In the genomic region with DNA sequence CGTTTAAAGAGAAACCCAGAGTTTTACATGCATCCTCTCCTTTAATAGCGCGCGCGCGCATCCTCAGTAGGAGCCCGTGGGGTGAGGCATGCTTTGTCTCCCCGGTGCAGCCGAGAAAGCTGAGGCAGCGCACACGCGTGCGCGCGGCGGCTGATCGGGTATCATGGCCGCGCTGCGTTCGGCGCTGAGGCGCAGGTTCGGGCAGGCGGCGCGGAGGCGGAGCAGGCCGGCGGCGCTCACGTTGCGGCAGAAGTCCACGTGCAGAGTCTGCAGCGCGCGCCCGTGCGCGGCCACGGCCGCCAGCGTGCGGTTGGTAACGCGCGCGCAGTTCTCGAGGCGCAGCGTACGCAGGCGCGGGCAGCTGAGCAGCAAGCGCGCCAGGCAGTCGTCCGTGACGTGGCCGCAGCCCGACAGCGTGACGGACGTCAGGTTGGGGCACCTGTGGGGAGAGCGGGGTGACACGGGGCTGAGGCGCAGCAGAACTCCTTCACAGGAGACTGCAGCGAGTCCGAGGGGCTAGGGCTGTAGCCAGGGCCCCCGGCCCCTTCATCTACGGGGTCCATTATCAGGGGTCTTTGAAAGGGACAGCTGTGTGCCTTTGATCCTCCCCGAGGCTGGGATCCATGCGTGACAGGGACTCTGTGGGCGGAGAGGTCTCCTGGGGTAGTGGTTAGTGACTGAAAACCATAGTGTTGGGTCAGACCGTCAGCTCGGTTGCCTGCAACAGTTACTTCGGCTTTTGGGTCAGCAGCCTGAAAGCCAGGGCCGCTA, we compare ENCODE assay signal across 8 mouse cellular contexts. TPM values are rescaled to one million over a fixed set of nuclear protein-coding genes. Genes with fewer than 3 reads are reported as not detected.
DNase-seq lines count a peak whose midpoint lies in the region; ATAC-seq lines count a peak whose summit lies in the region.

No protein-coding gene starts in this region.

- WGBS in hindbrain, embryonic 12.5 days, result under 1% methylated on average over 78 of the region's 78 CpGs

- peaks cover 48% of the 10 kb centered on the region for H3K36me3 ChIP-seq in hindbrain, embryonic 12.5 days

- H3K4me1 ChIP-seq in hindbrain, embryonic 12.5 days, result peaks cover 11% of the 10 kb centered on the region

- peak overlapping the region; percentile 49 for H3K4me3 ChIP-seq in hindbrain, embryonic 12.5 days

- H3K27ac ChIP-seq in hindbrain, embryonic 12.5 days, result peak overlapping the region; percentile 94

- DNase-seq in MN1 (ENCODE audit: low spot score), result peak; percentile 93
- peak; percentile 96 for DNase-seq in cerebellum, adult 9-10 months
- DNase-seq in frontal cortex, adult 2 months (ENCODE audit: extremely low spot score in 1 of 2, low spot score in 1 of 2), result peak; percentile 94 to 96
- DNase-seq in layer of hippocampus, postnatal 14 days (ENCODE audit: low spot score in 2 of 2), result peak; percentile 94 to 97
- peak; percentile 92 for DNase-seq in lung, postnatal 14 days
- DNase-seq in retina, adult 2 months (ENCODE audit: low read depth, low spot score), result peak; percentile 91
- DNase-seq in thymus, postnatal 36 days, result peak; percentile 91 to 96

- peak overlapping the region; percentile 63 for H3K9ac ChIP-seq in hindbrain, embryonic 12.5 days

- H3K4me2 ChIP-seq in hindbrain, embryonic 12.5 days (replicated peaks), result peak overlapping the region; percentile 67

- H3K27me3 ChIP-seq in hindbrain, embryonic 12.5 days, result no peaks in the 10 kb centered on the region

- peak; percentile 89 for ATAC-seq in hindbrain, embryonic 12.5 days (ENCODE audit: low FRiP score)

- H3K9me3 ChIP-seq in hindbrain, embryonic 12.5 days (replicated peaks), result no peaks in the 10 kb centered on the region

RNA-seq across cellular contexts. Expression of gene Fbxl22, which starts 2.6 kb away (rescaled TPM):
- 0.69 and 0.70 TPM in 2 replicates for polyA plus RNA-seq in frontal cortex, adult 2 months (2012; rRNA removed)
- polyA plus RNA-seq in hindbrain, embryonic 12.5 days (2016; fragmentation: Nextera tagmentation; extraction: Ambion mirVana), result 1.9 and 2.8 TPM in 2 replicates
- under 1 TPM; 0.23 to 0.38 TPM for total RNA-seq in layer of hippocampus, postnatal 14 days (2021)

Comparison
In these comparisons a context has a peak if more than half of its experiments do, and no peak if none do; other contexts are left out.
1. Peak in every context shown above with its lines: DNase-seq, ATAC-seq, H3K4me3 ChIP-seq and H3K27ac ChIP-seq.